Comparison of ENCODE assay signal across 17 mouse cellular contexts in the genomic region with DNA sequence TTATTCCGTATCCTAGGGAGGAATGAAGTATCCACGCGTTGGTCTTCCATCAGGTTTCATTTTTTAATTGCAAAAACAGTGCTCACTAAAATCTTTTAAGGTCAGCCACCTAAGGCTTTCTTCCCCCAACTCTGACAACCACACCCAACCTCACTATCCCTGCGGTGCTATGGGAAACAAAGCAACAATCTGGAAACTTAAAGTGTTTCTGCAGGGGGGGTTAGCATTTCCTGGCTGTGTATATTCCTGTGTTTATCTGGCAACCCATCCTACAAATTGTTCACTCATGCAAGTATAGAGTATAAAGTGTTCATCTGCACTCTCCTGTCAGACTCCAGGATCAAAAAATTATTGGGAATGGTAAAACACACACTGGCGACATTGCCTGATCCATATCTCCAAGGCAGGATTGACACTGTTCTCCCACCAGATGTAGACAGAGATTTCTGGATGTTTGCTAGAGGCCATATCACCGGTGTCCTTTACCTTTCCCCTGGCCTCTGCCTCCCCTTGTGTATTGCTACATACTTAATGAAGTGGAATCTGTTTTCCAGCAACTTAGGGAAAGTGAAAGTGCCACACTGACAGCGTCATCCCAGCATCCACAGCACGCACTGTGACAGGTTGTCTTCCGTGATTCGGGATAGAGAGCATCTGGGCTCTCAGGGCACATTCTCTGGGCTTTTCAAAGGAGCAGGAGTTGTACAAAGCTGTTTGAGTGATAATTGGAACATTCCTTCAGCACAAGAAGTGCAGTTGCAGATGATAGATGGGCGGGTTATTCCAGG.
DNase-seq lines count a peak whose midpoint lies in the region; ATAC-seq and TF ChIP-seq lines count a peak whose summit lies in the region.
"Had no signal": no experiment of that assay in that cellular context is flagged by ENCODE, and none has a peak within 500 bp of the region (broad histone marks: within the 10 kb centered on the region; RNA-seq: fewer than 3 reads in every experiment).

No protein-coding gene starts in this region.

- WGBS in liver, postnatal 0 days (ENCODE audit: insufficient replicate concordance): 77% methylated on average over 11 of the region's 11 CpGs
- WGBS in liver, embryonic 12.5 days (ENCODE audit: insufficient replicate concordance): 62% methylated on average over 11 of the region's 11 CpGs

- DNase-seq in heart, adult 11 months: peak; percentile 93
- no peak for DNase-seq in heart, postnatal 14 days
- DNase-seq in liver, postnatal 0 days: no peak
- peak; percentile 28 for DNase-seq in brain, adult 2 months (ENCODE audit: low read depth, low spot score)
- DNase-seq in lung, postnatal 25 days (ENCODE audit: low spot score): peak; percentile 37
- no peak for DNase-seq in urinary bladder, postnatal 10 days (ENCODE audit: low spot score)
- DNase-seq: cerebellum, adult 9-11 months; gastrocnemius, postnatal 36 days; kidney, adult 9 months; kidney, postnatal 36 days; thymus, postnatal 36 days had no signal

- TF ChIP-seq CTCF in liver, postnatal 0 days (IDR thresholded peaks at IDR 0.05; ENCODE audit: low read depth): peak; percentile 29

- no peaks in the 10 kb centered on the region for H3K36me3 ChIP-seq in liver, postnatal 0 days (replicated peaks; ENCODE audit: insufficient read depth, low read length)
- no peaks in the 10 kb centered on the region for H3K36me3 ChIP-seq in liver, embryonic 12.5 days
- H3K36me3 ChIP-seq: embryonic facial prominence, embryonic 15.5 days; hindbrain, embryonic 12.5 days; lung, embryonic 15.5 days; midbrain, embryonic 10.5 days; neural tube, embryonic 13.5 days had no signal

- no peaks in the 10 kb centered on the region for H3K27me3 ChIP-seq in liver, postnatal 0 days (ENCODE audit: insufficient read depth, low read length)
- no peaks in the 10 kb centered on the region for H3K27me3 ChIP-seq in liver, embryonic 12.5 days (replicated peaks)
- H3K27me3 ChIP-seq: embryonic facial prominence, embryonic 15.5 days; hindbrain, embryonic 12.5 days; lung, embryonic 15.5 days; neural tube, embryonic 13.5 days had no signal

- H3K4me3 ChIP-seq in liver, postnatal 0 days (ENCODE audit: low read depth, low read length): no peak overlapping the region
- H3K4me3 ChIP-seq in liver, embryonic 12.5 days: no peak overlapping the region
- H3K4me3 ChIP-seq: embryonic facial prominence, embryonic 15.5 days; hindbrain, embryonic 12.5 days; lung, embryonic 15.5 days; midbrain, embryonic 10.5 days; neural tube, embryonic 13.5 days had no signal

- no peaks in the 10 kb centered on the region for H3K4me1 ChIP-seq in liver, postnatal 0 days (ENCODE audit: insufficient read depth)
- no peaks in the 10 kb centered on the region for H3K4me1 ChIP-seq in liver, embryonic 12.5 days
- H3K4me1 ChIP-seq: embryonic facial prominence, embryonic 15.5 days; hindbrain, embryonic 12.5 days; lung, embryonic 15.5 days; midbrain, embryonic 10.5 days; neural tube, embryonic 13.5 days had no signal

- peak; percentile 82 for ATAC-seq in liver, postnatal 0 days
- no peak for ATAC-seq in liver, embryonic 12.5 days

- intact Hi-C loops in heart, postnatal 14 days (cut with DNase I): loop anchor here (5.0 kb wide), 1 partner anchor 62 kb away; no protein-coding TSS in a partner anchor

- H3K9me3 ChIP-seq in liver, postnatal 0 days (ENCODE audit: low read length): no peaks in the 10 kb centered on the region
- no peaks in the 10 kb centered on the region for H3K9me3 ChIP-seq in liver, embryonic 12.5 days (replicated peaks)
- H3K9me3 ChIP-seq: embryonic facial prominence, embryonic 15.5 days; hindbrain, embryonic 12.5 days; lung, embryonic 15.5 days; midbrain, embryonic 10.5 days; neural tube, embryonic 13.5 days had no signal

- H3K4me2 ChIP-seq in liver, postnatal 0 days (ENCODE audit: low read depth, low read length): no peak overlapping the region
- no peak overlapping the region for H3K4me2 ChIP-seq in liver, embryonic 12.5 days
- H3K4me2 ChIP-seq: embryonic facial prominence, embryonic 15.5 days; hindbrain, embryonic 12.5 days; lung, embryonic 15.5 days; neural tube, embryonic 13.5 days had no signal

- no peak overlapping the region for H3K9ac ChIP-seq in liver, postnatal 0 days (replicated peaks)
- no peak overlapping the region for H3K9ac ChIP-seq in liver, embryonic 12.5 days
- H3K9ac ChIP-seq: embryonic facial prominence, embryonic 15.5 days; hindbrain, embryonic 12.5 days; lung, embryonic 15.5 days; neural tube, embryonic 13.5 days had no signal

- no peak overlapping the region for H3K27ac ChIP-seq in liver, postnatal 0 days (ENCODE audit: low read depth)
- no peak overlapping the region for H3K27ac ChIP-seq in liver, embryonic 12.5 days
- H3K27ac ChIP-seq: embryonic facial prominence, embryonic 15.5 days; hindbrain, embryonic 12.5 days; lung, embryonic 15.5 days; midbrain, embryonic 10.5 days; neural tube, embryonic 13.5 days had no signal

- TF ChIP-seq EP300 in liver, postnatal 0 days (IDR thresholded peaks at IDR 0.05; ENCODE audit: low read depth): no peak

Comparison
In these comparisons a context has a peak if more than half of its experiments do, and no peak if none do; other contexts are left out.
1. DNase-seq: peak in heart, adult 11 months (single experiment), brain, adult 2 months (single experiment) and lung, postnatal 25 days (single experiment); none in heart, postnatal 14 days (0 of 2), liver, postnatal 0 days (single experiment) and urinary bladder, postnatal 10 days (single experiment).